Mouse (Mus musculus) cortical plate, adult 2 months (tissue): ENCODE data around the gene Glo1.

Experiments used
- CTCF ChIP-seq: fragments of 200-500 bp; IDR thresholded peaks from 2 replicates; pipeline ENCODE4 v1.5.1; 2011; ENCODE audit warnings: mild to moderate bottlenecking, control low read depth, low read length; ENCODE audit not compliant: insufficient read depth; ENCODE audit errors: extremely low read depth
- POLR2A ChIP-seq: fragments of 200-500 bp; IDR thresholded peaks from 2 replicates; pipeline ENCODE4 v1.6.1; 2011; ENCODE audit warnings: mild to moderate bottlenecking, low read length, control low read depth; ENCODE audit not compliant: insufficient read depth; ENCODE audit errors: extremely low read depth

DNA sequence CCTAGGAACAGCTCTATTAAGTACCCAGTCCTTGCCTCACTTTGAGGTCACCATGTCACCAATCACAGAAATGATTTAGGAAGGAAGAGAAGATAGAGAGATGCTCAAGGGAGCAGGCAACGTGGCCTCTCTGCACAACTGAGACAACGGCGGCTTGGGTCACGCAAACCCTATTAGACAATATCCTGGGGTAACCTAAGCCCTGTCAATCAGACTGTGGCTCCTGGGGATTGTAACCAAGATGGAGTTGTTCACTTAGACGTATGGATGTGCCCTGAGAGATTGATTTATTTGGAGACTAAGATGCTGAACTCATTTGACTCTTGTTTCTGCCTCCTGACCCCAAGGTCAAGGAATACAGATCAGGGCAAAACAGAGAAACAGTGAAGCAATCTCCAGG lies 32.3 kb downstream of the Glo1 start:
- TF ChIP-seq CTCF: no peak
- TF ChIP-seq POLR2A: no peak
